In genomic region chr6:83357436-83357835, GRCm38 (mm10) we compare ENCODE assay signal across 16 mouse cellular contexts.
"Had no signal": no experiment of that assay in that cellular context is flagged by ENCODE, and none has a peak within 500 bp of the region (broad histone marks: within the 10 kb centered on the region; RNA-seq: fewer than 3 reads in every experiment).

No protein-coding gene starts in this region.

- DNase-seq: lung, adult 18-20 months; lung, embryonic 14.5 days; lung, postnatal 10 days; midbrain, embryonic 14.5 days; retina, postnatal 1 day; right cerebral cortex, postnatal 25 days; right cerebral cortex, postnatal 4 days; spleen, adult 18-20 months; thymus, adult 18-20 months; thymus, postnatal 14 days; thymus, postnatal 36 days had no signal

- H3K9me3 ChIP-seq: midbrain, embryonic 10.5 days; midbrain, embryonic 12.5 days; neural tube, embryonic 13.5 days; neural tube, embryonic 15.5 days had no signal

- H3K4me2 ChIP-seq: lung, embryonic 14.5 days; midbrain, embryonic 12.5 days; neural tube, embryonic 13.5 days; neural tube, embryonic 15.5 days had no signal

- H3K4me3 ChIP-seq: midbrain, embryonic 10.5 days; midbrain, embryonic 12.5 days; myocyte; neural tube, embryonic 13.5 days; neural tube, embryonic 15.5 days had no signal

- H3K27me3 ChIP-seq: midbrain, embryonic 12.5 days; neural tube, embryonic 13.5 days; neural tube, embryonic 15.5 days had no signal

- H3K9ac ChIP-seq: lung, embryonic 14.5 days; midbrain, embryonic 12.5 days; neural tube, embryonic 13.5 days; neural tube, embryonic 15.5 days had no signal

- H3K4me1 ChIP-seq: midbrain, embryonic 10.5 days; neural tube, embryonic 13.5 days had no signal

- H3K27ac ChIP-seq: midbrain, embryonic 10.5 days; midbrain, embryonic 12.5 days; neural tube, embryonic 13.5 days; neural tube, embryonic 15.5 days had no signal
